Mouse (Mus musculus) ES-E14 (cell line): ENCODE results near the gene Galp.

ENCODE experiments used
- CHD2 ChIP-seq: IDR thresholded peaks from 2 replicates; pipeline ENCODE4 v1.6.1; 2014; ENCODE audit warnings: mild to moderate bottlenecking, low read depth, low read length, inconsistent platforms
- HCFC1 ChIP-seq: IDR thresholded peaks from 2 replicates; pipeline ENCODE4 v1.6.1; 2012; ENCODE audit warnings: low read length, inconsistent platforms, borderline replicate concordance; ENCODE audit not compliant: insufficient read depth
- MAFK ChIP-seq: IDR thresholded peaks from 2 replicates; pipeline ENCODE4 v1.6.1; 2014; ENCODE audit warnings: mild to moderate bottlenecking, low read depth, low read length, inconsistent platforms; ENCODE audit not compliant: insufficient read depth
- ZC3H11A ChIP-seq: IDR thresholded peaks from 2 replicates; pipeline ENCODE4 v1.6.1; 2012; ENCODE audit warnings: low read depth, mild to moderate bottlenecking, inconsistent platforms, low read length, borderline replicate concordance
- ZNF384 ChIP-seq: IDR thresholded peaks from 2 replicates; pipeline ENCODE4 v1.6.1; 2012; ENCODE audit warnings: low read depth, low read length, inconsistent platforms

GRCm38 (mm10) chr7:6156901-6157472 is 39.9 kb upstream of the Galp start:
- TF ChIP-seq MAFK = no peak
- TF ChIP-seq CHD2 = no peak
- no peak for TF ChIP-seq ZNF384
- TF ChIP-seq HCFC1 = no peak
- no peak for TF ChIP-seq ZC3H11A
